13 mouse cellular contexts compared by ENCODE assay signal in the genomic region with DNA sequence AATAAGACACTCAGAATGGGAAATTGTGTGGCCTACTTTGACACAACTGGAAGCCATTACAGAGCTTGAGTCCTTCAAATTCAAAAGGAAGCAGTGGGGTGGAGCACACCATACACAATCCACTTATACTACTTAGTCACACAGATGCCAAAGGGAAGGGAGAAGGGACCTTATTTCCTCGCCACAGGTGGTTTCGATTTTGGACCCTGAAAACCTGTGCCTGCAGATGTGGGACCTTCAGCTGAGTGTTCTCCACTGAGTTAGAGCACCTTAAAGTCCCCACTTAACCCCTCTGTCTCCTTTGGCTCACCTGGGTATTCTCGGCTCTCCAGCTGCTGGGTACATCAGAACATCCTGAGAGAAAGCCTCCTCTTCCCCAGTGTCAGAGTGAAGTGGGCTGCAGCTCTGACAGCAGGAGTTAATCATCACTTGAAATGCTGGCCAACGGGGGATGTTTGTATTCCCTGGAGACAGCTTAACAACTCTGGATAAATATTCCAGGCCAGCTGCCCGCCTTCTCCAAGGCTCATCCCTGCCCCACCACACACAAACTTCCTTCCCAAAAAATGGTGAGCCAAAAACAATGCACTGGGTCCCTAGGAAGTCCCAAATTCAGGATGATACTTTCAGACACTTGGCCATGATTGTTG.
DNase-seq lines count a peak whose midpoint lies in the region; ATAC-seq and TF ChIP-seq lines count a peak whose summit lies in the region.
"Had no signal": no experiment of that assay in that cellular context is flagged by ENCODE, and none has a peak within 500 bp of the region (broad histone marks: within the 10 kb centered on the region; RNA-seq: fewer than 3 reads in every experiment).

No protein-coding gene starts in this region.

- no peaks in the 10 kb centered on the region for H3K27me3 ChIP-seq in intestine, embryonic 14.5 days (replicated peaks; ENCODE audit: control insufficient read depth, insufficient read depth, low read length)
- H3K27me3 ChIP-seq in intestine, postnatal 0 days (replicated peaks; ENCODE audit: control insufficient read depth, insufficient read depth, low read length), result no peaks in the 10 kb centered on the region
- no peaks in the 10 kb centered on the region for H3K27me3 ChIP-seq in embryonic facial prominence, embryonic 12.5 days
- H3K27me3 ChIP-seq in limb, embryonic 10.5 days (ENCODE audit: low read depth, poor library complexity, severe bottlenecking), result no peaks in the 10 kb centered on the region
- no peaks in the 10 kb centered on the region for H3K27me3 ChIP-seq in midbrain, embryonic 13.5 days
- H3K27me3 ChIP-seq: CH12.LX; hindbrain, embryonic 13.5 days; neural tube, embryonic 13.5 days had no signal

- no peaks in the 10 kb centered on the region for H3K9me3 ChIP-seq in intestine, embryonic 14.5 days (ENCODE audit: control insufficient read depth, low read length)
- H3K9me3 ChIP-seq in intestine, postnatal 0 days (ENCODE audit: control insufficient read depth), result no peaks in the 10 kb centered on the region
- H3K9me3 ChIP-seq in embryonic facial prominence, embryonic 12.5 days, result 0 out of 2 replicates have a peak, but pooled peaks cover 7% of the 10 kb centered on the region
- H3K9me3 ChIP-seq in limb, embryonic 10.5 days (replicated peaks), result no peaks in the 10 kb centered on the region
- no peaks in the 10 kb centered on the region for H3K9me3 ChIP-seq in midbrain, embryonic 13.5 days
- H3K9me3 ChIP-seq: hindbrain, embryonic 13.5 days had no signal

- H3K4me2 ChIP-seq in intestine, embryonic 14.5 days (ENCODE audit: low read length), result no peak overlapping the region
- no peak overlapping the region for H3K4me2 ChIP-seq in intestine, postnatal 0 days (replicated peaks; ENCODE audit: low read depth)
- no peak overlapping the region for H3K4me2 ChIP-seq in embryonic facial prominence, embryonic 12.5 days (replicated peaks)
- no peak overlapping the region for H3K4me2 ChIP-seq in midbrain, embryonic 13.5 days (replicated peaks)
- H3K4me2 ChIP-seq: hindbrain, embryonic 13.5 days; neural tube, embryonic 13.5 days had no signal

- intact Hi-C loops in heart, postnatal 25 days (cut with DNase I), result no loop called here
- intact Hi-C loops in left cerebral cortex, postnatal 4 days (cut with DNase I), result no loop called here

- H3K4me3 ChIP-seq in intestine, embryonic 14.5 days (ENCODE audit: low read depth, low read length), result no peak overlapping the region
- H3K4me3 ChIP-seq in intestine, postnatal 0 days (ENCODE audit: low read depth, low read length), result no peak overlapping the region
- no peak overlapping the region for H3K4me3 ChIP-seq in embryonic facial prominence, embryonic 12.5 days
- no peak overlapping the region for H3K4me3 ChIP-seq in limb, embryonic 10.5 days
- no peak overlapping the region for H3K4me3 ChIP-seq in midbrain, embryonic 13.5 days (replicated peaks)
- H3K4me3 ChIP-seq: hindbrain, embryonic 13.5 days; left cerebral cortex, adult 2 months; neural tube, embryonic 13.5 days had no signal

- peaks cover 9% of the 10 kb centered on the region; the same call in 1 of the 2 replicates for H3K36me3 ChIP-seq in intestine, embryonic 14.5 days (ENCODE audit: control insufficient read depth, insufficient read depth, low read length)
- H3K36me3 ChIP-seq in intestine, postnatal 0 days (ENCODE audit: control insufficient read depth, insufficient read depth), result peaks cover 34% of the 10 kb centered on the region
- peaks cover 13% of the 10 kb centered on the region for H3K36me3 ChIP-seq in embryonic facial prominence, embryonic 12.5 days
- H3K36me3 ChIP-seq in limb, embryonic 10.5 days, result peaks cover 21% of the 10 kb centered on the region
- peaks cover 28% of the 10 kb centered on the region for H3K36me3 ChIP-seq in midbrain, embryonic 13.5 days

- no peak for ATAC-seq in intestine, embryonic 14.5 days (replicated peaks; ENCODE audit: low FRiP score, low TSS enrichment, low read depth)
- no peak for ATAC-seq in intestine, postnatal 0 days
- no peak for ATAC-seq in embryonic facial prominence, embryonic 12.5 days (ENCODE audit: insufficient number of reproducible peaks, insufficient read depth, low FRiP score, low TSS enrichment)
- ATAC-seq in midbrain, embryonic 13.5 days, result no peak

- no peak overlapping the region for H3K9ac ChIP-seq in intestine, embryonic 14.5 days (ENCODE audit: low read length)
- H3K9ac ChIP-seq in intestine, postnatal 0 days (ENCODE audit: low read depth, low read length), result no peak overlapping the region
- H3K9ac ChIP-seq in embryonic facial prominence, embryonic 12.5 days, result no peak overlapping the region
- no peak overlapping the region for H3K9ac ChIP-seq in midbrain, embryonic 13.5 days (replicated peaks)
- H3K9ac ChIP-seq: hindbrain, embryonic 13.5 days; neural tube, embryonic 13.5 days had no signal

- 38% methylated on average over 5 of the region's 5 CpGs for whole genome bisulfite sequencing in intestine, embryonic 14.5 days
- 55% methylated on average over 5 of the region's 5 CpGs for WGBS in intestine, postnatal 0 days
- 29% methylated on average over 5 of the region's 5 CpGs for WGBS in embryonic facial prominence, embryonic 12.5 days
- WGBS in limb, embryonic 10.5 days, result 43% methylated on average over 5 of the region's 5 CpGs
- 34% methylated on average over 5 of the region's 5 CpGs for WGBS in midbrain, embryonic 13.5 days

- no peak for TF ChIP-seq CTCF in intestine, postnatal 0 days (IDR thresholded peaks at IDR 0.05; ENCODE audit: low read depth)

- no peak for DNase-seq in intestine, embryonic 14.5 days (ENCODE audit: low spot score)
- DNase-seq in heart, postnatal 25 days (ENCODE audit: low spot score), result peak; percentile 12
- DNase-seq in limb, embryonic 10.5 days (ENCODE audit: low spot score), result peak; percentile 45
- no peak for DNase-seq in left cerebral cortex, postnatal 4 days
- no peak for DNase-seq in spleen, postnatal 4 days (ENCODE audit: low spot score in 2 of 2)
- DNase-seq: thymus, adult 2 months had no signal

- H3K27ac ChIP-seq in intestine, embryonic 14.5 days (ENCODE audit: low read depth), result peak overlapping the region; percentile 47; the same call in 1 of the 2 replicates
- H3K27ac ChIP-seq in intestine, postnatal 0 days (ENCODE audit: low read depth, low read length), result no peak overlapping the region
- peak overlapping the region; percentile 74 for H3K27ac ChIP-seq in embryonic facial prominence, embryonic 12.5 days
- H3K27ac ChIP-seq in limb, embryonic 10.5 days, result peak overlapping the region; percentile 82
- no peak overlapping the region for H3K27ac ChIP-seq in midbrain, embryonic 13.5 days
- H3K27ac ChIP-seq: hindbrain, embryonic 13.5 days; left cerebral cortex, adult 2 months; neural tube, embryonic 13.5 days had no signal

- peaks cover 28% of the 10 kb centered on the region for H3K4me1 ChIP-seq in intestine, embryonic 14.5 days (replicated peaks; ENCODE audit: control insufficient read depth, insufficient read depth, low read length)
- no peaks in the 10 kb centered on the region for H3K4me1 ChIP-seq in intestine, postnatal 0 days (replicated peaks; ENCODE audit: control insufficient read depth, insufficient read depth, low read length)
- H3K4me1 ChIP-seq in embryonic facial prominence, embryonic 12.5 days, result peaks cover 48% of the 10 kb centered on the region
- H3K4me1 ChIP-seq in limb, embryonic 10.5 days, result peaks cover 53% of the 10 kb centered on the region
- peaks cover 36% of the 10 kb centered on the region for H3K4me1 ChIP-seq in midbrain, embryonic 13.5 days (replicated peaks)

Comparison
In these comparisons a context has a peak if more than half of its experiments do, and no peak if none do; other contexts are left out.
1. H3K27ac ChIP-seq: peak in intestine, embryonic 14.5 days (single experiment), embryonic facial prominence, embryonic 12.5 days (single experiment) and limb, embryonic 10.5 days (single experiment); none in intestine, postnatal 0 days (single experiment) and midbrain, embryonic 13.5 days (single experiment).
2. DNase-seq: peak in heart, postnatal 25 days (single experiment) and limb, embryonic 10.5 days (single experiment); none in intestine, embryonic 14.5 days (single experiment), left cerebral cortex, postnatal 4 days (single experiment) and spleen, postnatal 4 days (0 of 2).